Mouse (Mus musculus): ENCODE measurements around the gene Wtip.

- TF ChIP-seq POLR2A (IDR thresholded peaks at IDR 0.05; ENCODE audit: borderline replicate concordance, control insufficient read depth, low read depth, low read length) (no peak), CTCF (IDR thresholded peaks at IDR 0.05; ENCODE audit: control insufficient read depth, insufficient read depth, low read length) (no peak)
Observed at GRCm38 (mm10) chr7:34133117-34133762, at the start of gene Wtip.

Data from bone marrow, adult 2 months (tissue).